Mouse (Mus musculus): ENCODE results near the gene Mrps23. TPM values are rescaled to one million over a fixed set of nuclear protein-coding genes. Genes with fewer than 3 reads are reported as not detected.

Gene Mrps23
- polyA plus RNA-seq, 1 experiment from 2014 or later: 57.9 TPM

GRCm38 (mm10) chr11:88170606-88171005 is 33.6 kb upstream of the Mrps23 start:
- Histone ChIP-seq H3K4me3 (replicated peaks; ENCODE audit: low read length) (no peak overlapping the region), H3K4me2 (ENCODE audit: low read depth, low read length) (no peak overlapping the region), H3K4me1 (ENCODE audit: control insufficient read depth, insufficient read depth, low read length) (peaks cover 37% of the 10 kb centered on the region), H3K27ac (ENCODE audit: low read length) (no peak overlapping the region), H3K9ac (ENCODE audit: low read length) (no peak overlapping the region), H3K36me3 (ENCODE audit: control insufficient read depth, insufficient read depth, low read length) (no peaks in the 10 kb centered on the region), H3K27me3 (ENCODE audit: control insufficient read depth, insufficient read depth, low read length) (no peaks in the 10 kb centered on the region), H3K9me3 (replicated peaks; ENCODE audit: control insufficient read depth, low read length) (no peaks in the 10 kb centered on the region)
- no peak for ATAC-seq (ENCODE audit: insufficient read depth, low FRiP score)
- 81% methylated on average over 3 of the region's 3 CpGs for WGBS

- H3K9ac ChIP-seq (ENCODE audit: low read length): peak overlapping the region; percentile 54; the same call in 1 of the 2 replicates
Observed at GRCm38 (mm10) chr11:88171876-88172442, 32.2 kb upstream of the Mrps23 start.

GRCm38 (mm10) chr11:88172601-88173325 is 31.4 kb upstream of the Mrps23 start:
- Histone ChIP-seq H3K9me3 (replicated peaks; ENCODE audit: control insufficient read depth, low read length) (no peaks in the 10 kb centered on the region), H3K4me3 (replicated peaks; ENCODE audit: low read length) (no peak overlapping the region), H3K4me1 (ENCODE audit: control insufficient read depth, insufficient read depth, low read length) (peaks cover 26% of the 10 kb centered on the region), H3K9ac (ENCODE audit: low read length) (peak overlapping the region; percentile 54), H3K27me3 (ENCODE audit: control insufficient read depth, insufficient read depth, low read length) (no peaks in the 10 kb centered on the region), H3K4me2 (ENCODE audit: low read depth, low read length) (peak overlapping the region; percentile 12; the same call in 1 of the 2 replicates), H3K36me3 (ENCODE audit: control insufficient read depth, insufficient read depth, low read length) (no peaks in the 10 kb centered on the region; the same call in 1 of the 2 replicates), H3K27ac (ENCODE audit: low read length) (peak overlapping the region; percentile 86)
- peak; percentile 84 for ATAC-seq (ENCODE audit: insufficient read depth, low FRiP score)
- WGBS: 30% methylated on average over 10 of the region's 10 CpGs

More at GRCm38 (mm10) chr11:88171876-88172442, 32.2 kb upstream of the Mrps23 start:
- ATAC-seq (ENCODE audit: insufficient read depth, low FRiP score): no peak
- H3K4me2 ChIP-seq (ENCODE audit: low read depth, low read length): no peak overlapping the region
- H3K27me3 ChIP-seq (ENCODE audit: control insufficient read depth, insufficient read depth, low read length): no peaks in the 10 kb centered on the region
- peaks cover 26% of the 10 kb centered on the region for H3K4me1 ChIP-seq (ENCODE audit: control insufficient read depth, insufficient read depth, low read length)
- WGBS: 57% methylated on average over 15 of the region's 15 CpGs
- no peaks in the 10 kb centered on the region for H3K9me3 ChIP-seq (replicated peaks; ENCODE audit: control insufficient read depth, low read length)
- no peak overlapping the region for H3K4me3 ChIP-seq (replicated peaks; ENCODE audit: low read length)
- peak overlapping the region; percentile 86; the same call in 1 of the 2 replicates for H3K27ac ChIP-seq (ENCODE audit: low read length)
- no peaks in the 10 kb centered on the region; the same call in 1 of the 2 replicates for H3K36me3 ChIP-seq (ENCODE audit: control insufficient read depth, insufficient read depth, low read length)

GRCm38 (mm10) chr11:88173386-88174025 is 30.7 kb upstream of the Mrps23 start:
- Histone ChIP-seq H3K27ac (ENCODE audit: low read length) (peak overlapping the region; percentile 86), H3K4me1 (ENCODE audit: control insufficient read depth, insufficient read depth, low read length) (peaks cover 25% of the 10 kb centered on the region), H3K4me3 (replicated peaks; ENCODE audit: low read length) (no peak overlapping the region), H3K9me3 (replicated peaks; ENCODE audit: control insufficient read depth, low read length) (no peaks in the 10 kb centered on the region), H3K4me2 (ENCODE audit: low read depth, low read length) (peak overlapping the region; percentile 12; the same call in 1 of the 2 replicates), H3K27me3 (ENCODE audit: control insufficient read depth, insufficient read depth, low read length) (no peaks in the 10 kb centered on the region), H3K9ac (ENCODE audit: low read length) (peak overlapping the region; percentile 54; the same call in 1 of the 2 replicates), H3K36me3 (ENCODE audit: control insufficient read depth, insufficient read depth, low read length) (no peaks in the 10 kb centered on the region; the same call in 1 of the 2 replicates)
- ATAC-seq (ENCODE audit: insufficient read depth, low FRiP score): peak; percentile 38
- 16% methylated on average over 8 of the region's 9 CpGs for WGBS

- peak overlapping the region; percentile 63 for H3K9ac ChIP-seq (ENCODE audit: low read length)
- peak overlapping the region; percentile 93 for H3K27ac ChIP-seq (ENCODE audit: low read length)
- H3K4me3 ChIP-seq (replicated peaks; ENCODE audit: low read length): no peak overlapping the region
- H3K27me3 ChIP-seq (ENCODE audit: control insufficient read depth, insufficient read depth, low read length): no peaks in the 10 kb centered on the region
- H3K36me3 ChIP-seq (ENCODE audit: control insufficient read depth, insufficient read depth, low read length): no peaks in the 10 kb centered on the region; the same call in none of the 2 replicates
- H3K4me2 ChIP-seq (ENCODE audit: low read depth, low read length): peak overlapping the region; percentile 24; the same call in 1 of the 2 replicates
- peak; percentile 63 for ATAC-seq (ENCODE audit: insufficient read depth, low FRiP score)
- no peaks in the 10 kb centered on the region for H3K9me3 ChIP-seq (replicated peaks; ENCODE audit: control insufficient read depth, low read length)
- 16% methylated on average over 6 of the region's 6 CpGs for WGBS
- peaks cover 22% of the 10 kb centered on the region for H3K4me1 ChIP-seq (ENCODE audit: control insufficient read depth, insufficient read depth, low read length)
Observed at GRCm38 (mm10) chr11:88180467-88180958, 23.7 kb upstream of the Mrps23 start.

- Histone ChIP-seq H3K9ac (ENCODE audit: low read length) (peak overlapping the region; percentile 63), H3K27ac (ENCODE audit: low read length) (peak overlapping the region; percentile 93), H3K9me3 (replicated peaks; ENCODE audit: control insufficient read depth, low read length) (no peaks in the 10 kb centered on the region), H3K4me2 (ENCODE audit: low read depth, low read length) (peak overlapping the region; percentile 24), H3K27me3 (ENCODE audit: control insufficient read depth, insufficient read depth, low read length) (no peaks in the 10 kb centered on the region), H3K36me3 (ENCODE audit: control insufficient read depth, insufficient read depth, low read length) (no peaks in the 10 kb centered on the region; the same call in none of the 2 replicates), H3K4me1 (ENCODE audit: control insufficient read depth, insufficient read depth, low read length) (peaks cover 22% of the 10 kb centered on the region), H3K4me3 (replicated peaks; ENCODE audit: low read length) (no peak overlapping the region)
- WGBS: 13% methylated on average over 16 of the region's 16 CpGs
- ATAC-seq (ENCODE audit: insufficient read depth, low FRiP score): peak; percentile 88
Observed at GRCm38 (mm10) chr11:88180959-88181619, 23.1 kb upstream of the Mrps23 start.

GRCm38 (mm10) chr11:88184632-88185180 is 19.5 kb upstream of the Mrps23 start:
- Histone ChIP-seq H3K9ac (ENCODE audit: low read length) (no peak overlapping the region), H3K9me3 (replicated peaks; ENCODE audit: control insufficient read depth, low read length) (no peaks in the 10 kb centered on the region)
- WGBS: 84% methylated on average over 17 of the region's 17 CpGs

GRCm38 (mm10) chr11:88186078-88186946 is 17.9 kb upstream of the Mrps23 start:
- no peaks in the 10 kb centered on the region; the same call in 1 of the 2 replicates for H3K27me3 ChIP-seq (ENCODE audit: control insufficient read depth, insufficient read depth, low read length)
- H3K9me3 ChIP-seq (replicated peaks; ENCODE audit: control insufficient read depth, low read length): no peaks in the 10 kb centered on the region
- peaks cover 22% of the 10 kb centered on the region for H3K4me1 ChIP-seq (ENCODE audit: control insufficient read depth, insufficient read depth, low read length)
- H3K27ac ChIP-seq (ENCODE audit: low read length): peak overlapping the region; percentile 88
- H3K36me3 ChIP-seq (ENCODE audit: control insufficient read depth, insufficient read depth, low read length): no peaks in the 10 kb centered on the region; the same call in 1 of the 2 replicates
- 72% methylated on average over 14 of the region's 14 CpGs for WGBS
- no peak for ATAC-seq (ENCODE audit: insufficient read depth, low FRiP score)
- no peak overlapping the region for H3K4me3 ChIP-seq (replicated peaks; ENCODE audit: low read length)
- H3K4me2 ChIP-seq (ENCODE audit: low read depth, low read length): no peak overlapping the region
- H3K9ac ChIP-seq (ENCODE audit: low read length): peak overlapping the region; percentile 66

More at GRCm38 (mm10) chr11:88184632-88185180, 19.5 kb upstream of the Mrps23 start:
- no peak for ATAC-seq (ENCODE audit: insufficient read depth, low FRiP score)
- no peak overlapping the region for H3K4me2 ChIP-seq (ENCODE audit: low read depth, low read length)
- no peak overlapping the region for H3K27ac ChIP-seq (ENCODE audit: low read length)
- peaks cover 38% of the 10 kb centered on the region for H3K4me1 ChIP-seq (ENCODE audit: control insufficient read depth, insufficient read depth, low read length)
- no peaks in the 10 kb centered on the region for H3K27me3 ChIP-seq (ENCODE audit: control insufficient read depth, insufficient read depth, low read length)
- no peak overlapping the region for H3K4me3 ChIP-seq (replicated peaks; ENCODE audit: low read length)
- no peaks in the 10 kb centered on the region; the same call in 1 of the 2 replicates for H3K36me3 ChIP-seq (ENCODE audit: control insufficient read depth, insufficient read depth, low read length)

Data from stomach, embryonic 16.5 days (tissue).